Mouse (Mus musculus): ENCODE results near the gene Myb. TPM values are rescaled to one million over a fixed set of nuclear protein-coding genes. Genes with fewer than 3 reads are reported as not detected.

The Myb gene
- polyA plus RNA-seq, 1 experiment from 2014 or later = 4.6 TPM

GRCm38 (mm10) chr10:21109337-21110056 is 51.3 kb downstream of the Myb start:
- Histone ChIP-seq H3K9me3 (replicated peaks) (no peaks in the 10 kb centered on the region; the same call in 1 of the 2 replicates), H3K4me1 (peaks cover 10% of the 10 kb centered on the region), H3K27ac (no peak overlapping the region), H3K4me2 (replicated peaks) (peak overlapping the region; percentile 24; the same call in 1 of the 2 replicates), H3K36me3 (no peaks in the 10 kb centered on the region), H3K9ac (no peak overlapping the region), H3K4me3 (no peak overlapping the region), H3K27me3 (no peaks in the 10 kb centered on the region)
- no peak for ATAC-seq (ENCODE audit: low FRiP score)
- 28% methylated on average over 7 of the region's 7 CpGs for WGBS

- Histone ChIP-seq H3K36me3 (no peaks in the 10 kb centered on the region), H3K4me1 (peaks cover 10% of the 10 kb centered on the region), H3K4me2 (replicated peaks) (no peak overlapping the region)
These were observed 52.0 kb downstream of the Myb start for GRCm38 (mm10) chr10:21108796-21109195.

GRCm38 (mm10) chr10:21108182-21108581 is 52.6 kb downstream of the Myb start:
- Histone ChIP-seq H3K36me3 (no peaks in the 10 kb centered on the region), H3K4me2 (replicated peaks) (no peak overlapping the region), H3K4me3 (no peak overlapping the region), H3K27ac (no peak overlapping the region), H3K4me1 (peaks cover 10% of the 10 kb centered on the region), H3K9me3 (replicated peaks) (no peaks in the 10 kb centered on the region; the same call in 1 of the 2 replicates), H3K27me3 (no peaks in the 10 kb centered on the region), H3K9ac (no peak overlapping the region)
- WGBS = 88% methylated on average over 5 of the region's 5 CpGs
- ATAC-seq (ENCODE audit: low FRiP score) = no peak

More at GRCm38 (mm10) chr10:21108796-21109195, 52.0 kb downstream of the Myb start:
- no peak overlapping the region for H3K27ac ChIP-seq
- H3K27me3 ChIP-seq = no peaks in the 10 kb centered on the region
- no peak overlapping the region for H3K4me3 ChIP-seq
- 96% methylated on average over 2 of the region's 2 CpGs for WGBS
- H3K9me3 ChIP-seq (replicated peaks) = no peaks in the 10 kb centered on the region; the same call in 1 of the 2 replicates
- H3K9ac ChIP-seq = no peak overlapping the region
- ATAC-seq (ENCODE audit: low FRiP score) = no peak

- WGBS = 92% methylated on average over 2 of the region's 2 CpGs
These were observed 55.6 kb downstream of the Myb start for GRCm38 (mm10) chr10:21105206-21105605.

DNA sequence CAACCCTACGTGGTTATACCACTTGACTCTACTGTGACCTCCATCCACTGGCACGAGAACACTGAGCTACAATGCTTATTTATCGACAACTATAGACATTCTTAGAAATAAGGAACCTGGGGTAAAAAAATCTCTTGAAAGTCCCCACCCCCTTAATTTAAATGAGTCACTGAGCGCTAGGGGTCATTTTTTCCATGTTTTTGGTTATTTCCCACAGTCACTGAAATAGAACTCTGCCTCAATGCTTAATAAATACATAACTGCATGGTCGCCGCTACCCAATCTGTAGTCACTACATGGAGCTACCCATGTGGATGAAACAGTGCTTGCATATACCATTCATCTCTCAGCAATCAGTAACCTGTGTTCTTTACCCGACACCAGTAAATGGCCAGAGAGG is 58.1 kb downstream of the Myb start:
- 71% methylated on average over 7 of the region's 7 CpGs for WGBS

More at GRCm38 (mm10) chr10:21105206-21105605, 55.6 kb downstream of the Myb start:
- Histone ChIP-seq H3K4me1 (peaks cover 26% of the 10 kb centered on the region), H3K9me3 (replicated peaks) (no peaks in the 10 kb centered on the region; the same call in 1 of the 2 replicates), H3K4me3 (no peak overlapping the region), H3K36me3 (no peaks in the 10 kb centered on the region), H3K27ac (no peak overlapping the region), H3K27me3 (peaks cover 15% of the 10 kb centered on the region; the same call in 1 of the 2 replicates), H3K9ac (no peak overlapping the region), H3K4me2 (replicated peaks) (no peak overlapping the region)
- ATAC-seq (ENCODE audit: low FRiP score) = no peak

GRCm38 (mm10) chr10:21101948-21102347 is 58.8 kb downstream of the Myb start:
- Histone ChIP-seq H3K4me1 (peaks cover 16% of the 10 kb centered on the region), H3K4me3 (no peak overlapping the region), H3K9ac (no peak overlapping the region), H3K36me3 (no peaks in the 10 kb centered on the region), H3K27me3 (peaks cover 15% of the 10 kb centered on the region; the same call in 1 of the 2 replicates), H3K9me3 (replicated peaks) (no peaks in the 10 kb centered on the region; the same call in 1 of the 2 replicates), H3K4me2 (replicated peaks) (no peak overlapping the region), H3K27ac (no peak overlapping the region)
- no peak for ATAC-seq (ENCODE audit: low FRiP score)
- WGBS = 15% methylated on average over 4 of the region's 4 CpGs

More for the DNA sequence above, 58.1 kb downstream of the Myb start:
- no peak overlapping the region; the same call in 1 of the 2 replicates for H3K27ac ChIP-seq
- H3K4me3 ChIP-seq = no peak overlapping the region
- peaks cover 16% of the 10 kb centered on the region for H3K4me1 ChIP-seq
- H3K9ac ChIP-seq = no peak overlapping the region
- H3K36me3 ChIP-seq = no peaks in the 10 kb centered on the region
- no peak overlapping the region for H3K4me2 ChIP-seq (replicated peaks)
- H3K9me3 ChIP-seq (replicated peaks) = no peaks in the 10 kb centered on the region; the same call in 1 of the 2 replicates
- no peak for ATAC-seq (ENCODE audit: low FRiP score)
- peaks cover 15% of the 10 kb centered on the region; the same call in 1 of the 2 replicates for H3K27me3 ChIP-seq

DNA sequence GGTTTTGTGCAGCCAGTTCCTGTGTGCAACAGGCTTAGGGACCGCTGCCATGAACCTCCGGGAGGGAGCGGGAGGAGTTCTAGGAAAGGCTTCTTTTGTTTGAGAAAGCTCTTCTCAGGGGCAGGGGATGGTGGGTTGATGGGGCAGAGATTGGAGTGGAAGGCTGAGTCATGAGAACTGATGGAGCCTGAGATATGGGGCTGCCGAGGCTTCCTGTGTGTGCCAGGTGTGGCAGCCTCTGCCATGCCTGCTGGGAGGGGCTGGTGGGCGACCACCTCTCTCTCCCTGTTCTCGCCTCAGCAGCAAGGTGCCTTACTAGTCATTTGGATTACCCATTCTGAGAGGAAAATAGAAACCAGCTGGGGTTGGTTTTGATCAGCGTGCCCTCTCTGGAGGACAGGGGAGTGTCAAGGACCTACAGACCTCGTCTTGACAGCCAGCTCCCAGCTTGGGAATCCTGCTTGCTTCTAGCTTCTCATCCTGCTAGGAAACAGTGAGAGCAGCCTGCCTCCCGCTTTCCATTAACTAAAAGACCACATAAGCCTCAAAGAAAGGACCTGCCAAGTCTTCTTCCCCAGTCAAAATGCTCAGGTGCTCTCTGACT is 60.0 kb downstream of the Myb start:
- no peaks in the 10 kb centered on the region for H3K9me3 ChIP-seq (replicated peaks)
- peaks cover 16% of the 10 kb centered on the region for H3K4me1 ChIP-seq
- H3K4me2 ChIP-seq (replicated peaks) = no peak overlapping the region
- H3K36me3 ChIP-seq = no peaks in the 10 kb centered on the region
- 30% methylated on average over 9 of the region's 9 CpGs for WGBS
- no peak overlapping the region for H3K9ac ChIP-seq
- no peak overlapping the region for H3K4me3 ChIP-seq
- no peak for ATAC-seq (ENCODE audit: low FRiP score)
- H3K27me3 ChIP-seq = peaks cover 15% of the 10 kb centered on the region; the same call in 1 of the 2 replicates
- no peak overlapping the region for H3K27ac ChIP-seq

GRCm38 (mm10) chr10:21099515-21099914 is 61.3 kb downstream of the Myb start:
- WGBS = 91% methylated on average over 7 of the region's 7 CpGs
- Histone ChIP-seq H3K27ac (no peak overlapping the region), H3K27me3 (peaks cover 15% of the 10 kb centered on the region; the same call in 1 of the 2 replicates), H3K4me3 (no peak overlapping the region), H3K9ac (no peak overlapping the region), H3K4me2 (replicated peaks) (no peak overlapping the region), H3K36me3 (no peaks in the 10 kb centered on the region), H3K9me3 (replicated peaks) (no peaks in the 10 kb centered on the region), H3K4me1 (peaks cover 16% of the 10 kb centered on the region)
- ATAC-seq (ENCODE audit: low FRiP score) = no peak

- ATAC-seq (ENCODE audit: low FRiP score) = no peak
- Histone ChIP-seq H3K36me3 (no peaks in the 10 kb centered on the region), H3K27ac (no peak overlapping the region), H3K27me3 (peaks cover 3% of the 10 kb centered on the region; the same call in 1 of the 2 replicates), H3K4me3 (no peak overlapping the region), H3K4me2 (replicated peaks) (no peak overlapping the region), H3K4me1 (peaks cover 7% of the 10 kb centered on the region; the same call in 1 of the 2 replicates), H3K9ac (no peak overlapping the region), H3K9me3 (replicated peaks) (no peaks in the 10 kb centered on the region)
- WGBS = 90% methylated on average over 14 of the region's 14 CpGs
These were observed 65.2 kb downstream of the Myb start for GRCm38 (mm10) chr10:21095541-21095940.

- no peak overlapping the region for H3K4me3 ChIP-seq
- no peaks in the 10 kb centered on the region for H3K36me3 ChIP-seq
- H3K27me3 ChIP-seq = no peaks in the 10 kb centered on the region; the same call in 1 of the 2 replicates
- H3K9me3 ChIP-seq (replicated peaks) = peaks cover 4% of the 10 kb centered on the region; the same call in 1 of the 2 replicates
- no peak overlapping the region for H3K4me2 ChIP-seq (replicated peaks)
- WGBS = 85% methylated on average over 2 of the region's 2 CpGs
- H3K4me1 ChIP-seq = 0 out of 2 replicates have a peak, but pooled peaks cover 4% of the 10 kb centered on the region
- ATAC-seq (ENCODE audit: low FRiP score) = no peak
- H3K9ac ChIP-seq = no peak overlapping the region
- H3K27ac ChIP-seq = no peak overlapping the region
These were observed 65.9 kb downstream of the Myb start for GRCm38 (mm10) chr10:21094896-21095295.

DNA sequence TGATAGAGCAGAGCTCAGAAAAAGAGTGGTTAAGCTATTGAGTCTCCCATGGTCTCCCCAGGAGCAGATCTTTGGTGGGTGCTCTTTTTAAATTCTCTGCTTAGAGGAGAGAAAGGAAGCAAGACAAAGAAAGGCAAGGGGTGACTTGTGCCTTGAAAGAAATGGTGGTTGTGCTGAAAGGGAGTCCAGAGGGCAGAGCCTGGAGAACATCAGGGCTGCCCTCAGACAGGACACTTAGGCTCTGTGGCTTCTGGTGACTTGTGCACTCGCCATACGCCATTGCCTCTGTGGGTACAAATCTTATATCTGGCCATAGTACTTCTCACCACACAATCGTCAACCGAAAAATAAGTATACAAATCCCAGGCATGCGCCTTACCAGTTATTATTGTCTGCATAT is 67.5 kb downstream of the Myb start:
- 95% methylated on average over 5 of the region's 5 CpGs for WGBS
- H3K4me1 ChIP-seq = peaks cover 4% of the 10 kb centered on the region; the same call in 1 of the 2 replicates
- no peak overlapping the region for H3K4me2 ChIP-seq (replicated peaks)
- no peaks in the 10 kb centered on the region for H3K36me3 ChIP-seq
- H3K9ac ChIP-seq = no peak overlapping the region
- peaks cover 2% of the 10 kb centered on the region; the same call in 1 of the 2 replicates for H3K27me3 ChIP-seq
- no peak overlapping the region for H3K4me3 ChIP-seq
- ATAC-seq (ENCODE audit: low FRiP score) = no peak
- H3K27ac ChIP-seq = no peak overlapping the region
- H3K9me3 ChIP-seq (replicated peaks) = peaks cover 5% of the 10 kb centered on the region; the same call in 1 of the 2 replicates

DNA sequence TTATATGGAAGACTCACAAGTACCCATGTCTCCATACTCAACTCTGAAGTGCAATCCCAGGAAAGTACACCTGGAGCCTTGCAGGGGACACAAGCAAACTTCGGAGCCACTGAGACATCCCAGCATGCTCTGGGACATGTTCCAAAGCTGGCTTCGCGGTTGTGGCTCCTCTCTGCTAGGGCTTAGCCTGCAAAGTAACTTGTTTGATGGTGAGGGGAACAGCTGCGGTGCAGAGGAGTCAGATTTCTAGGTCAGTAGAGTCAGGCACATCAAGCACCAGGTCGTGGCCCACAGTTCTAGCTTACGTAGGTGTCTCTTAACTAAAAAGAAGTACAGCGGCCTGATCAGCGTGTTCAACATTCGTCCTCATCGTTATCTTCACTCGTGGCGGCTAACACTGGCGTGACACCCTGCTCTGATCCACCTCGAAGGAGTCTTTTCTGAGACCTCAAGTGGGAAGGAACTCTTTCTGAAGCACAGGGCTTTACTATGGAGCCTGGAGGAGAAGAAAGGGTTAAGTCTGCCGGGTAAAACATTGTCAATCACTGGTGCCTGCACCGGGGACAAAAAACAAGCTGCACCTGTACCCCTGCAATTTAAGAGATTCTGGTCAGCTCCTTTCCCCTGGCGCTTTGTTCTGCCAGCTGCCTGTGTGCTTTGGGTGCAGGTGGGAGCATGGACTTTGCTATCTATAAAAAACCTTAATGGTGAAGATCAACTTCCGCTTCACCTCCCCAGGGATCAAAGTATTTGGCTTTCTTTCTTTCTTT is 68.1 kb downstream of the Myb start:
- H3K9ac ChIP-seq = no peak overlapping the region
- no peak for ATAC-seq (ENCODE audit: low FRiP score)
- H3K4me2 ChIP-seq (replicated peaks) = no peak overlapping the region
- H3K27me3 ChIP-seq = peaks cover 2% of the 10 kb centered on the region; the same call in 1 of the 2 replicates
- no peaks in the 10 kb centered on the region for H3K36me3 ChIP-seq
- 59% methylated on average over 18 of the region's 18 CpGs for WGBS
- no peak overlapping the region for H3K4me3 ChIP-seq
- H3K9me3 ChIP-seq (replicated peaks) = peaks cover 5% of the 10 kb centered on the region; the same call in 1 of the 2 replicates
- H3K27ac ChIP-seq = no peak overlapping the region
- peaks cover 10% of the 10 kb centered on the region for H3K4me1 ChIP-seq
